Mouse (Mus musculus) stomach, postnatal 0 days (tissue): ENCODE measurements at regions not wholly inside any gene's neighbourhood (a gene's known extent, or its start where the extent isn't known, plus 50 kb on each side); places are given as distances from the start of the nearest gene placed in this dataset.

Source experiments
- CTCF ChIP-seq: IDR thresholded peaks from 2 replicates; pipeline ENCODE4 v1.5.1; 2016; ENCODE audit warnings: antibody characterized with exemption, low read depth, mild to moderate bottlenecking, moderate library complexity
- EP300 ChIP-seq: optimal IDR thresholded peaks from 2 replicates; pipeline ENCODE3; 2016; ENCODE audit warnings: antibody characterized with exemption

- TF ChIP-seq EP300 (no peak), CTCF (no peak)
These were observed 270.9 kb upstream of the Gnpda2 start for GRCm38 (mm10) chr5:69863027-69863426.
